Mouse (Mus musculus) central nervous system, embryonic 11.5 days (tissue): ENCODE measurements around the gene Fbxw10. TPM values are rescaled to one million over a fixed set of nuclear protein-coding genes. Genes with fewer than 3 reads are reported as not detected.

Source experiments
- polyA plus RNA-seq: library from polyadenylated mRNA; depleted of rRNA; stranded (reverse); fragments of >200 nt; gene quantifications from 2 replicates; pipeline ENCODE4 v1.2.3, GENCODE M21; 2012; rRNA removed

Gene Fbxw10
- polyA plus RNA-seq: 0.28 and 0.50 TPM in 2 replicates

DNA sequence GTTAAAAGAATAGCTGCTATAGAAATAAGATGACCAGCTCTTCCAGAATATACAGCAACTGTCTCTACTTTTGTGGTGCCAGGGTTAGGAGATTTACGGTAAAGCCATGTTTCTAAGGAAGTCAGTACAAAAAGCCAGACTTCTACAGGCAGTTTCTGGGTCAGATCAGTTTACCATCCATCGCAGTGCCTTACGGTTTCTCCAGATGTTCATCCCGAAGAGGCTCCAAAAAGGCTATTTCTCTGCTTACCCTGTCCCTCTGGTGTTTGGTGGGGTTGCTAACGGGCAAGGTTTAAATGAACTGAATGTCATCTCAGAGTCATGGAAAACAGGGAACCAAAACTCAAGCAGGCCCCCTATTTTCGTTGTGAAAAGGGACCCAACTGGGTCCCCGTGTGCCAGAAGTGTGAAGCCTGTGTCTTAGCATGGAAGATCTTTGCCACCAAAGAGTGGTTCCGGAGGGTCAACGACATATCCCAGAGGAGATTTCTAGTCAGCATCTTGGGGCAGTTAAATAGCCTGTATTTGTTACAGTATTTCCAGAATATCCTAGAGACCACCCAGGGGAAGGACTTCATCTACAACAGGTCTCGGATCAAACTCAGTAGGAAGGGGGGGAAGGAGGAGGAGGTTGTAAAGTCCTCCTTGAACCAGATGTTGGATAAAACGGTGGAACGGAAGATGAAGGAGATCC is at the start of gene Fbxw10:
Fbxw10 (plus strand) TSS at position 109 of the 694 bp plus-strand sequence.

DNA sequence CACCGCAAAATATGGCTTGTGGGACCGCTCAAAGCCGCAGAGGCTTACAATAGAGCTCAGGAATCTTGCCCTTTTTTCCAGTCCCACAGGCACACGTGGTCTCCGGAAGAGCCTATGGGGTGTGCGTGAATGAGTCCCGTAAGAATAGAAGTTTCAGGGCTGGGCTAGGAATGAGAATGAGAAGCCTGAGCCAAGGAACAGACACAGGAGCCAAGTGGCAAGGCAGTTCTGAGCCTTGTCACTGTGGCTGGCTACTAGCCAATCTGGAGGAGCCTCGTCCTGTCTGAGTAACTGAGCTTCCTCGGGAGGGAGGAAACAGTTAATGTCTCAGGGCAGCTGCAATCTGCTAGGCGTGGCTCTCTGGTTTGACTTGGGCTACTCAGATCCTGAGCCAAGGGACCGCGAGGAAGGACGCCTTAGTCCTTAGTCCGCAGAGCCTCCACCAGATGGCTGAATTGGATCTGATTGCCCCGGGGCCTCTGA is 26.8 kb upstream of the Fbxw10 start, which contains the start of gene Trim16:
Trim16 (plus strand) TSS at position 173 of the 483 bp plus-strand sequence.

DNA sequence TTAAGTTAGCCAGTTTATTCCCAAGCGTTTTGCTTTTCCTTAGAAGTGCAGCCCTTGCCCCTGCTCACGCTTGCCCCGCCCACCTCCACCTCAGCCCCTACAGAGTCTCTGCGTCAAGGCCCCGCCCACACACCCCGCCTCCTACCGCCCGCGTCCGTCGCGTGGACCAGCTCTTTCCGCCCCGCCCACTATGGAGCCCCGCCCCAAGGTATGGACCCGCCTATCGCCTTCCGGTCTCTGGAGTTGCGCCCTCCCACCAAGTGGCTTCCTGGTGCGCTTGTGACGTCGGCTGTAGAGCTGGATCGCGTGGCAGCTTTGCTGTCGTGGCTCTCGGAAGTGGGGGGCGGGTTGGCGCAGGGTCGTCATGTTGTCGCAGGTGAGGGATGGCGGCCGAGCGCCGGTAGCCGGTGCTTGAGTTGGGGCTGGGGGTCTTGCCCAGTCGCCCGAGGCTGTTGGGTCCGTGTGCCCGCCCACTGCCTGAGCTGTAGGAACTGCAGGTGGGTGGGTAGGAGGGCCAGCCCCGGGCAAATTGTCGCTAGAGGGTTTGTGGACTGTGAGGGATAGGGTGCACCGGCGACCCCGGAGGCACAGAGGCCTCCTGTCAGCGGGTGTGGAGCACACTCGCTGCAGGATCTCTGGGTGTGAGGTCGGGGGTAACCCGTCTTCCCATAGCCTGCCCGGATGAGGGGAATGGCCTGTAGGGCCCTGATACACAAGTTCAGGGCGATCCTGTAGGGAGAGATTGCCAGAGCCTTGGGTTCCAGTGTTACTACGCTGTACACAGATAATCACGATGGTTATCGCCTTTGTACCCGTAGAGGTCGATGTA is 32.6 kb downstream of the Fbxw10 start, which contains the start of gene Tvp23b:
Tvp23b (plus strand) TSS at position 236 of the 829 bp plus-strand sequence.

Other genes starting within 250 kb of the Fbxw10 start
- gene Lrrc75a, start 198.5 kb upstream of the Fbxw10 start, polyA plus RNA-seq: 9.8 and 16.3 TPM in 2 replicates
- 31.3 and 47.4 TPM in 2 replicates for gene Mmgt2, start 198.4 kb upstream of the Fbxw10 start, polyA plus RNA-seq
- 8.1 and 10.9 TPM in 2 replicates for gene Zfp287, start 115.2 kb upstream of the Fbxw10 start, polyA plus RNA-seq
- gene Gm10428, start 94.0 kb upstream of the Fbxw10 start, polyA plus RNA-seq: not detected in 2 replicates
- gene Zfp286, start 57.6 kb upstream of the Fbxw10 start, polyA plus RNA-seq: 18.7 and 21.9 TPM in 2 replicates
- 2.3 and 5.5 TPM in 2 replicates for gene Trim16, start 26.8 kb upstream of the Fbxw10 start, polyA plus RNA-seq
- 20.5 and 30.8 TPM in 2 replicates for gene Tvp23b, start 32.4 kb downstream of the Fbxw10 start, polyA plus RNA-seq
- 0.30 and 0.34 TPM in 2 replicates for gene Cdrt4, start 104.1 kb downstream of the Fbxw10 start, polyA plus RNA-seq
- gene Tekt3, start 214.6 kb downstream of the Fbxw10 start, polyA plus RNA-seq: 0.04 TPM in 1 of 2 replicates, not detected in the other